Mouse (Mus musculus) limb, embryonic 10.5 days (tissue): ENCODE measurements at regions not wholly inside any gene's neighbourhood (a gene's known extent, or its start where the extent isn't known, plus 50 kb on each side); places are given as distances from the start of the nearest gene placed in this dataset.

Experiments used
- DNase-seq: peaks from one replicate; pipeline ENCODE4 v3.0.0-alpha.2; 2017; ENCODE audit warnings: low spot score
- H3K27ac ChIP-seq: fragments of 300-500 bp; sonication (generic); 2 replicates; pipeline ENCODE4 v1.5.1; 2016; ENCODE audit warnings: mild to moderate bottlenecking
- H3K27me3 ChIP-seq: fragments of 300-500 bp; sonication (generic); 2 replicates; pipeline ENCODE4 v1.6.1; 2016; ENCODE audit warnings: low read depth, mild to moderate bottlenecking; ENCODE audit not compliant: poor library complexity, severe bottlenecking
- H3K36me3 ChIP-seq: fragments of 300-500 bp; sonication (generic); 2 replicates; pipeline ENCODE4 v1.6.1; 2016; ENCODE audit warnings: mild to moderate bottlenecking, moderate library complexity
- H3K4me1 ChIP-seq: fragments of 300-500 bp; sonication (generic); 2 replicates; pipeline ENCODE4 v1.6.1; 2016
- H3K4me3 ChIP-seq: fragments of 300-500 bp; sonication (generic); 2 replicates; pipeline ENCODE4 v1.5.1; 2016; ENCODE audit warnings: mild to moderate bottlenecking, moderate library complexity
- H3K9me3 ChIP-seq: fragments of 300-500 bp; sonication (generic); replicated peaks from 2 replicates; pipeline ENCODE4 v1.6.1; 2016; ENCODE audit warnings: mild to moderate bottlenecking
- WGBS: fragments of 180-500 bp; shearing (Covaris S2); methylation state at CpG from one replicate; pipeline ENCODE4 v1.1.7; 2016; 5-methylcytosine and 5-hydroxymethylcytosine counted together

DNA sequence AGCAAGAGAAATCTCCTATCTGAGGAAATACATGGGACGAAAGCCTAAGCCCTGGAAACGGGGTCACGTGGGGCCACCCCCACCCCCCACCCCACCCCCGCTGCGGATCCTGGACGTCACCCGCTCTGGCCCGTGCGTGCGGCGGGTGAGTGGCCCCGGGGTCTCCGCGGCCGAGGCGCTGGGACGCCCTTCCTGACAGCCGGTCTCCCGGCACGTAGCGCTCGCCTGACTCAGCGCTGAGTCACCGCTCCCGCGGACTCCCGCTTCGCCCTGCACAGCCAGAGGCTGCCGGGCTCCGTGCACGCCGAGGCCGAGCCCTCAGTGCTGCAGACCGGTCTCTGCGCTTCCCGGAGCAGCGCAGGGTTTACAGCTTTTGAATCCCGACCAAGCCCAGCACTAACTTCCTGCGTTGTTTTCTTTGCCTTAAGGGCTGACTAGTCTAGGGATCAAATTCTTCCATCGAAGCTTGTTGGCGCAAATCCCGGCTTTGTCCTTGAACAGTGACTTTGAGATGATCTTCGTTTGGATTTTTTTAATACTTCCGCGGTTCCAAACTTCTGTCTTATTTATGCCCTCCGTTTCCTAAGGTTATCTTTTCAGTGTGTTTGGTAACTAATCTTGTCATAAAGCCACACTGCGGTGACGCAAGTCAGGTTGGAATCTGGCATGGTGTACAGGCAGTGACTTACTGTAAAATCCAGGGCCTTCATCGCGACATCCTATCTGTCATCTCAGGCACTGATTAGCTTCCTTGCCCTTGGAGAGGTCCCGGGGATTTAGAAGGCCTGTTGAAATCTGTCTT, 79.8 kb downstream of the Arrdc3 start:
- peak; percentile 85 for DNase-seq
- Histone ChIP-seq H3K9me3 (no peaks in the 10 kb centered on the region), H3K27me3 (peaks cover 8% of the 10 kb centered on the region; the same call in 1 of the 2 replicates), H3K27ac (peak overlapping the region; percentile 84), H3K36me3 (no peaks in the 10 kb centered on the region), H3K4me1 (peaks cover 12% of the 10 kb centered on the region; the same call in 1 of the 2 replicates), H3K4me3 (peak overlapping the region; percentile 62)
- WGBS, result 6% methylated on average over 51 of the region's 51 CpGs

- no peak for DNase-seq
- 85% methylated on average over 11 of the region's 11 CpGs for WGBS
- Histone ChIP-seq H3K4me1 (peaks cover 12% of the 10 kb centered on the region; the same call in 1 of the 2 replicates), H3K4me3 (no peak overlapping the region; the same call in 1 of the 2 replicates), H3K9me3 (no peaks in the 10 kb centered on the region), H3K27ac (no peak overlapping the region), H3K27me3 (peaks cover 8% of the 10 kb centered on the region; the same call in 1 of the 2 replicates), H3K36me3 (no peaks in the 10 kb centered on the region)
These were observed 80.4 kb downstream of the Arrdc3 start for GRCm38 (mm10) chr13:80963591-80963940.

GRCm38 (mm10) chr13:80971664-80972063, 88.5 kb downstream of the Arrdc3 start:
- Histone ChIP-seq H3K36me3 (no peaks in the 10 kb centered on the region), H3K4me1 (no peaks in the 10 kb centered on the region), H3K27me3 (no peaks in the 10 kb centered on the region), H3K27ac (no peak overlapping the region), H3K9me3 (no peaks in the 10 kb centered on the region), H3K4me3 (no peak overlapping the region)
- no peak for DNase-seq
- 88% methylated on average over 3 of the region's 3 CpGs for WGBS

- no peak overlapping the region for H3K4me3 ChIP-seq
- no peaks in the 10 kb centered on the region for H3K4me1 ChIP-seq
- WGBS, result 41% methylated on average over 1 of the region's 1 CpGs
- H3K27me3 ChIP-seq, result no peaks in the 10 kb centered on the region
- H3K36me3 ChIP-seq, result no peaks in the 10 kb centered on the region
- no peaks in the 10 kb centered on the region for H3K9me3 ChIP-seq
- no peak for DNase-seq
- no peak overlapping the region for H3K27ac ChIP-seq
These were observed 91.2 kb downstream of the Arrdc3 start for GRCm38 (mm10) chr13:80974424-80974823.

GRCm38 (mm10) chr13:80977266-80977665, 94.1 kb downstream of the Arrdc3 start:
- H3K4me3 ChIP-seq, result no peak overlapping the region
- no peak for DNase-seq
- no peaks in the 10 kb centered on the region for H3K9me3 ChIP-seq
- H3K27me3 ChIP-seq, result no peaks in the 10 kb centered on the region
- 94% methylated on average over 3 of the region's 3 CpGs for WGBS
- no peaks in the 10 kb centered on the region for H3K4me1 ChIP-seq
- H3K36me3 ChIP-seq, result no peaks in the 10 kb centered on the region
- no peak overlapping the region for H3K27ac ChIP-seq

DNA sequence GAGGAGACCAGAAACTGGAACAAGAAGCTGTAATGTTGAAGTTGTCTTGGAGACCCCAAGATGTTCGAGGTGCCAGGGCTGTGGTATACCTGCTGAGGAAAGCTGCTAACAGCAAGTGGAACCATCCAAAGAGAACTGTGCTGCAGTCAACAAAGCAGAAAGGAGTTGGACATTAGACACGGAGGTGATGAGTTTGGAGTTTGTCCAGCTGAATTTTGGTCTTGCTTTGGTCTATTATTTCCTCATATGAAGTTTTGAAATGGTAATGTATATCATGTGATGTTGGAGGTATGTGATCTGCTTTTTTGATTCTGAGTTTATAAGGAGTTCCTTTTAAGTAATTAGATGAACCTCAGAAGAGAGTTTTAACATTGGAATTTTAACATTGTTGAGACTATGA, 98.0 kb downstream of the Arrdc3 start:
- H3K9me3 ChIP-seq, result no peaks in the 10 kb centered on the region
- H3K27ac ChIP-seq, result no peak overlapping the region
- no peaks in the 10 kb centered on the region for H3K36me3 ChIP-seq
- no peak for DNase-seq
- no peaks in the 10 kb centered on the region for H3K4me1 ChIP-seq
- H3K4me3 ChIP-seq, result no peak overlapping the region
- 87% methylated on average over 2 of the region's 2 CpGs for WGBS
- H3K27me3 ChIP-seq, result no peaks in the 10 kb centered on the region

DNA sequence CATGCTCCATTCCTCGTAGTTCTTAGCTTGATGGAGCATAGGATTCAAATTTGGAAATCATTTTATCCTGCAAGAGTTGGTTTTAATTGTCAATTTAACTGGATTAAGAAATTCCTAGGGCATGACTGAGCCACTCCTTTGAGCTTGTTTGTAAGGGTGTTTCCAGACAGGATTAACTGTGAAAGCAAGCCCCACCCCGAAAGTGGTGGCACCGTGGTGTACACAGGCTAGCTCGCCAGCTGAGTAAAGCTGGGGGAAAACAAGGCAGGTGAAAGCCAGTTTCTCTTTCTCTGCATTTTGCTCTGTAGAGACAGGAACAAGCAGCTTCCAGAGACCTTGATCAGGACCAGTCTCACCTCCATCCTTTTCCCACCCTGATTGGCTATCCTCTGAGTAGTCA, 103.5 kb downstream of the Arrdc3 start:
- DNase-seq, result no peak
- WGBS, result 68% methylated on average over 4 of the region's 4 CpGs
- no peaks in the 10 kb centered on the region for H3K36me3 ChIP-seq
- no peaks in the 10 kb centered on the region for H3K9me3 ChIP-seq
- H3K27ac ChIP-seq, result no peak overlapping the region
- no peak overlapping the region for H3K4me3 ChIP-seq
- H3K4me1 ChIP-seq, result no peaks in the 10 kb centered on the region
- no peaks in the 10 kb centered on the region for H3K27me3 ChIP-seq

DNA sequence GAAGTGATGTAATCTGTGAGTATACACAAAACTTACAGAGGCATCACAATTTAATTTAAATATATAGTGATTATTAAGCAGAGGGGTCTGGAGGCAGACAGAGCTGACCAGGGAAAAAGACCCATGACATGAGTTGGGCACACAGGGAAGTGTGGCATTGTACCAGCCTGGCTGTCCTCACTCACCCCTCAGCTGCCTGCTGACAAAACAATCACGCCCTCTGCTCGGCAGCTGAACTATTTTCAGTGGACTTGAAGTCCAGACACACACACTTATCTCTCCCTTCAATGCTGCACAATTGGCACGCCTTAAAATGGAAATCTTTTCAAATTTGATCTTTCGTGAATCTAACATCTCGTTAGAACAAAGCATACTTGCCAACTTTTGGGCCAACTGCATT, 106.6 kb downstream of the Arrdc3 start:
- WGBS, result 91% methylated on average over 5 of the region's 5 CpGs
- no peak overlapping the region for H3K4me3 ChIP-seq
- no peak for DNase-seq

GRCm38 (mm10) chr13:80992342-80992741, 109.2 kb downstream of the Arrdc3 start:
- Histone ChIP-seq H3K4me3 (no peak overlapping the region), H3K4me1 (peaks cover 12% of the 10 kb centered on the region), H3K27ac (no peak overlapping the region), H3K36me3 (no peaks in the 10 kb centered on the region), H3K27me3 (no peaks in the 10 kb centered on the region), H3K9me3 (no peaks in the 10 kb centered on the region)
- WGBS, result 38% methylated on average over 2 of the region's 2 CpGs
- peak; percentile 39 for DNase-seq

More for the DNA sequence above, 106.6 kb downstream of the Arrdc3 start:
- Histone ChIP-seq H3K27ac (no peak overlapping the region), H3K4me1 (peaks cover 12% of the 10 kb centered on the region), H3K9me3 (no peaks in the 10 kb centered on the region), H3K36me3 (no peaks in the 10 kb centered on the region), H3K27me3 (no peaks in the 10 kb centered on the region)

GRCm38 (mm10) chr13:81008864-81009766, 125.9 kb downstream of the Arrdc3 start:
- Histone ChIP-seq H3K4me3 (no peak overlapping the region), H3K27me3 (no peaks in the 10 kb centered on the region), H3K27ac (no peak overlapping the region), H3K36me3 (no peaks in the 10 kb centered on the region), H3K4me1 (peaks cover 7% of the 10 kb centered on the region), H3K9me3 (no peaks in the 10 kb centered on the region)
- 45% methylated on average over 5 of the region's 5 CpGs for WGBS
- DNase-seq, result no peak

- 89% methylated on average over 1 of the region's 1 CpGs for WGBS
- H3K27ac ChIP-seq, result no peak overlapping the region
- H3K4me3 ChIP-seq, result no peak overlapping the region
- H3K9me3 ChIP-seq, result no peaks in the 10 kb centered on the region
- peaks cover 6% of the 10 kb centered on the region for H3K4me1 ChIP-seq
- DNase-seq, result no peak
- no peaks in the 10 kb centered on the region for H3K36me3 ChIP-seq
- no peaks in the 10 kb centered on the region for H3K27me3 ChIP-seq
These were observed 130.8 kb downstream of the Arrdc3 start for GRCm38 (mm10) chr13:81013953-81014352.

DNA sequence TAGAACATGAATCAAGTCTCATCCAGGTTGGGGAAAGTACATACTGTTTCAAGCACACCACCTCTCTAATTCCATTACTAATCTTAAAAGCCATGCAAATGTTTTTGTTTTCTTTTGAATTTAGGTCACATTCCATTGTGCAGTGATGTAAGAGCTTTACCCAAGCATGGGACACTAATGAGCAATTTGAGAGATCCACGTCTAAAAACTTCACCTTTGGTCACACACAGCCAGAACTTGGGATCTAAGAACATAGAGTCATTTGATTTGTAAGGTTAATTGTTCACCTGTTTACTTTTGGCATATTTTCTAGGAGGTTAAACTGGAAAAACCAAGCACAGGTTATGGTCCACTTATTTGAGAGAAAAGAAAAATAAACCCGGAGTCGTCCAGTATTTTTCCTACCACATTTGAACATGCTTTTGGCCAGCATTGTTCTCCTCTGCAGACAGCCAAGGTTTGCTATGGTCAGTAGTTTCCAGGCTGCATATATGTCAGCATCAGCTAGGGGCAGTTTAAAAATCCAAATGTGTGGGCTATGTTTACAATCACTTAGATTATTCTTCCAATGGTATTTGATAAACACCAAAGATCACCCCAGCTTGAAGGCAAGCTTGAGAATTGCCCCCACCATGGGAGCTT, 137.0 kb downstream of the Arrdc3 start:
- no peaks in the 10 kb centered on the region for H3K27me3 ChIP-seq
- H3K36me3 ChIP-seq, result no peaks in the 10 kb centered on the region
- H3K9me3 ChIP-seq, result no peaks in the 10 kb centered on the region
- WGBS, result 86% methylated on average over 3 of the region's 3 CpGs
- no peaks in the 10 kb centered on the region for H3K4me1 ChIP-seq
- DNase-seq, result no peak
- no peak overlapping the region for H3K4me3 ChIP-seq
- H3K27ac ChIP-seq, result no peak overlapping the region

DNA sequence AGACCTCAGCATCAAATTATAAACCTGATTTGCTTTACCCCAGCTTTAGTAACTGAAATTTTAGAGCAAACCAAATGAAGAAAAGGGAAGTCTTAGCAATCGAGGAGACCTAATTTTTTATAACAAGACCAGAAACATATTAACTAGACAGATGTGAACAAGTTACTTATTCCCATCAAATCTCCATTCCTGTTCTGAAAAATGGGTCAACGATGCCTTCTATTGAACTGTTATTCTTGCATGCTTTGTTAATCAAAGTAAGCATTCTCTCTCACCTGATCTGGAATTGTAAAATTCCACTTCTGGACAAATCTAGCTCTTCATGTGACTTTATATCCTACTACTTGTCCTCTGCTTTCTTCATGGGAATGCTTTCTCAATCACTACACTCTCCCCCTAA, 137.6 kb downstream of the Arrdc3 start:
- Histone ChIP-seq H3K27ac (no peak overlapping the region), H3K4me1 (no peaks in the 10 kb centered on the region), H3K27me3 (no peaks in the 10 kb centered on the region), H3K36me3 (no peaks in the 10 kb centered on the region), H3K9me3 (no peaks in the 10 kb centered on the region), H3K4me3 (no peak overlapping the region)
- no peak for DNase-seq
- WGBS, result 85% methylated on average over 2 of the region's 2 CpGs
